Mouse (Mus musculus): ENCODE data around the gene Ccnjl. TPM values are rescaled to one million over a fixed set of nuclear protein-coding genes. Genes with fewer than 3 reads are reported as not detected.

Ccnjl gene
- polyA plus RNA-seq, 1 experiment: 7.9 TPM

GRCm38 (mm10) chr11:43577713-43578478 lies 49.3 kb downstream of the Ccnjl start:
- TF ChIP-seq POLR2A (IDR thresholded peaks at IDR 0.05; ENCODE audit: low read depth, low read length): no peak
- TF ChIP-seq CTCF (IDR thresholded peaks at IDR 0.05; ENCODE audit: extremely low read depth, insufficient read length, insufficient replicate concordance, low read depth, low read length): no peak

DNA sequence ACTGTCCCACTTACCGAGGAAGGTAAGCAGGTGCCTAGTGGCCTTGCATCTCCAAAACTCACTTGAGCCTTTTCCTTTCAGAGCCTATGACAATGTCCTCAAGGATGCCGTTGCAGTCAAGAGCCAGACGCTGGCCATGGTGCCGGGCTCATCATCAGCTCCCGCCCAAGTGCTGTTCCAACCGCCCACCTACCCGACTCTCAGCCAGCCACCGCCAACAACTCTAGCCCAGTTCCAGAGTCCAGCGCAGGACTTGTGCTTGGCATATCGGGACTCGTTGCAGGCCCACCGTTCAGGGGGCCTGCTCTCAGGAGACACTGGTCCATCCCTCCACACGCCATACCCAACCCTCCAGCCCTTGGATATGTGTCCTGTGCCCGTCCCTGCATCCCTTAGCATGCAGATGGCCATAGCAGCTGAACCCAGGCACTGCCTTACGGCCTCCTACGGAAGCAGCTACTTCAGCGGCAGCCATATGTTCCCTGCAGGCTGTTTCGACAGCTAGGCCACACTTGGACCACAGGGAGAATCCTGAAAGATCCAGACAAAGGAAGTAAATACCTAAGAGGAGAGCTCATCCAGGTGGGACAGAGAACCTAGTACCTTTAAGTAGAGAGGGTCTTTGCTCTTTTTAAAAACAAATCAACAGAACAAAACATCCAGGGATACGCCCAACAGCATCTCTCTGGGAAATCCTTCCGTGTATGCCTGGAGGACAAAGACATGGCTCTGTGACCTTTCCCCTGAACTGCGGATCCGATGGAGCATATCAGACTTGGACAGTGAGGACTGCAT lies 56.8 kb downstream of the Ccnjl start:
- peaks cover 21% of the 10 kb centered on the region for H3K36me3 ChIP-seq (ENCODE audit: control insufficient read depth, insufficient read depth, low read length)
- no peaks in the 10 kb centered on the region for H3K4me1 ChIP-seq (ENCODE audit: control insufficient read depth, insufficient read depth, insufficient read length, low read length)
- H3K4me3 ChIP-seq (ENCODE audit: low read depth, low read length): no peak overlapping the region
- no peak overlapping the region for H3K27ac ChIP-seq (ENCODE audit: insufficient read depth, low read depth, low read length)
- no peaks in the 10 kb centered on the region for H3K27me3 ChIP-seq (ENCODE audit: control insufficient read depth, insufficient read depth, low read length)
- no peak for TF ChIP-seq POLR2A (IDR thresholded peaks at IDR 0.05; ENCODE audit: low read depth, low read length)
- TF ChIP-seq CTCF (IDR thresholded peaks at IDR 0.05; ENCODE audit: extremely low read depth, insufficient read length, insufficient replicate concordance, low read depth, low read length): no peak
- 92% methylated on average over 22 of the region's 22 CpGs for WGBS

More at GRCm38 (mm10) chr11:43577713-43578478, 49.3 kb downstream of the Ccnjl start:
- 82% methylated on average over 11 of the region's 11 CpGs for WGBS
- no peaks in the 10 kb centered on the region for H3K4me1 ChIP-seq (ENCODE audit: control insufficient read depth, insufficient read depth, insufficient read length, low read length)
- no peak overlapping the region for H3K27ac ChIP-seq (ENCODE audit: insufficient read depth, low read depth, low read length)
- H3K27me3 ChIP-seq (ENCODE audit: control insufficient read depth, insufficient read depth, low read length): no peaks in the 10 kb centered on the region
- H3K4me3 ChIP-seq (ENCODE audit: low read depth, low read length): no peak overlapping the region
- H3K36me3 ChIP-seq (ENCODE audit: control insufficient read depth, insufficient read depth, low read length): peaks cover 4% of the 10 kb centered on the region; the same call in 1 of the 2 replicates

DNA sequence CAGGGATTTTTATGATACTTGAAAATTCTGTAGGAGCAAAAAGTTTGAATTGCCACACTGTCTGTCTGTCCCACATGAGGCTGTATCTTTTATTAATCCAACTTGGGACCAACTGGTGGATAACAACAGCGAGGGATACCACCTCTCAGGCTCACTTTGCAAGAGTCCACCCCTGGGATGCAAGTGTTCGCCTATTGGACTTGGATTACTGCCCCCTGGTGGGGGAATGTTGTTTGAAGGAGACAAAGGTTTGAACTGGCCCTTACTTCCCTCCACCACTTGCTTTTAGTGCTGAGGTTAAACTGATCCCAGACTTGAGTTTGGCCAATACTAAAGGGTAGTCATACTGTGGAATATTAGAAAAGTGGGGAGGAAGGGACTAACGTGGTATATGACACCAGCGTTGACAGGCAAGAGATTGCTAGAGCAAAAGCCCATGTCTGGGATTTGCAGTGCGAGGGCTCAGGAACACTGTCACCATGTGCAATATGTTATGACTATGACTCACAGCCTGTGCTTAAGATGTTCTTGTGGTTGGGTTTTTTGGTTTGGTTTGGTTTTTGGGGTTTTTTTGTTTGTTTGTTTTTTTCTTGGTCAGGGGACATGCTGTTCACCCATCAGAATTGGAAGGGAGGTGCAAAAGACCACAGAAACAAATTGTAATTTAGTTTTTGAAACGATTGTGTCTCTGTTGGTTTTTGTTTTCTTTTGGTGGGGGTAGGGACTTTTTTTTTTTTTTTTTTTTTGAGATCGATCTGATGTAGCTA lies 57.9 kb downstream of the Ccnjl start, which contains the start of gene 4933415A04Rik:
4933415A04Rik (plus strand) TSS at position 717 of the 767 bp plus-strand sequence.
- Histone ChIP-seq H3K4me1 (ENCODE audit: control insufficient read depth, insufficient read depth, insufficient read length, low read length) (no peaks in the 10 kb centered on the region), H3K27me3 (ENCODE audit: control insufficient read depth, insufficient read depth, low read length) (no peaks in the 10 kb centered on the region), H3K4me3 (ENCODE audit: low read depth, low read length) (no peak within 1 kb of the TSS), H3K27ac (ENCODE audit: insufficient read depth, low read depth, low read length) (no peak within 1 kb of the TSS), H3K36me3 (ENCODE audit: control insufficient read depth, insufficient read depth, low read length) (peaks cover 19% of the 10 kb centered on the region)
- WGBS: 68% methylated on average over 7 of the region's 7 CpGs
- TF ChIP-seq POLR2A (IDR thresholded peaks at IDR 0.05; ENCODE audit: low read depth, low read length): no peak
- TF ChIP-seq CTCF (IDR thresholded peaks at IDR 0.05; ENCODE audit: extremely low read depth, insufficient read length, insufficient replicate concordance, low read depth, low read length): peak; percentile 72; the same call in 1 of the 2 replicates

DNA sequence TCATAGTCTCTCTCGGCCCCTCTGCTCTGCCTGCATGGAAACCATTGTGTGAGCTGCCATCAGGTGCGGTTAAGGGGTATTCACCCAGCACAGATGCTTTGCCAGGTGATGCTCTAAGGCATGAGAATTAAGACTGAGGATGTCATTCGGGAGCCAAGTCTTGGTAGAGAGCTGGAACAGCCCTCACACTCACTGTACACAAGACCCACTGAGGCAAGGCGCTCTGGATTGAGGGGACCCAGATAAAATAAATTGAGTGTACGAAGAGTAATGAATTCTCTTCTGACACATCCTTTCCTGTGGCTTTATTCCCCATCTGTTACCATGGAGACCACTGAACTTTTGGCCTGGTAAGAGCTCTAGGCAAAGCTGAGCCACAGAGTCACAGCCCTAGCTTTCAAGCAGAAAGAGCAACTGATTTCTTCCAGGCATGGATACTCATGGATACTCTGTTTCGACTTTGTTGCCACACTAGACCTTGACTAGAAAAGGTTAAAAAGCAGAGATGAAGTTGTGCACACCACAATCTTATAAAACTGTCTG lies 61.0 kb downstream of the Ccnjl start:
- 72% methylated on average over 6 of the region's 6 CpGs for WGBS
- no peak overlapping the region for H3K4me3 ChIP-seq (ENCODE audit: low read depth, low read length)
- no peak overlapping the region for H3K27ac ChIP-seq (ENCODE audit: insufficient read depth, low read depth, low read length)
- TF ChIP-seq CTCF (IDR thresholded peaks at IDR 0.05; ENCODE audit: extremely low read depth, insufficient read length, insufficient replicate concordance, low read depth, low read length) (no peak), POLR2A (IDR thresholded peaks at IDR 0.05; ENCODE audit: low read depth, low read length) (no peak)
- H3K36me3 ChIP-seq (ENCODE audit: control insufficient read depth, insufficient read depth, low read length): peaks cover 12% of the 10 kb centered on the region
- no peaks in the 10 kb centered on the region for H3K4me1 ChIP-seq (ENCODE audit: control insufficient read depth, insufficient read depth, insufficient read length, low read length)
- H3K27me3 ChIP-seq (ENCODE audit: control insufficient read depth, insufficient read depth, low read length): no peaks in the 10 kb centered on the region

DNA sequence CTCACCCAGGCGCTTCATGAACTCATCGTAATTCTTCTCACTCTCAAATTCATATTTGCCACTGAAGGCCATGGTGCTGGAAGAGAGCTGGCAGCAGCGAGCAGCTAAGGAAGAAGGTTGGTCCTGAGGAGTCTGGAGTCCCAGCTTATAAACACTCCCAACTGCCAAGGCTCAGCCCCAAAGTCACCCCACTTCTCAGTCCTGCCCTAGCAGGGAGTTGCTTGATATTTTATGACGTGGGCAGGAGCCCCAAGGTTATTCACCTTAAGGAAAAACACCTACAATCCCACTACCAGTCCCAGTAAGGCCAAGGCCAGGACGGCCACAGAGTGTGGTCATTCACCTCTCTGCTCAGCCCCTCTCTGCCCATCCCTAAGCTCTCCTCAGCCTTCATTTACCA lies 72.9 kb downstream of the Ccnjl start, which contains the start of gene Fabp6:
Fabp6 (minus strand) TSS at position 101 of the 400 bp plus-strand sequence.
- no peaks in the 10 kb centered on the region for H3K36me3 ChIP-seq (ENCODE audit: control insufficient read depth, insufficient read depth, low read length)
- WGBS: 86% methylated on average over 5 of the region's 5 CpGs
- no peak; the same call in 1 of the 2 replicates for TF ChIP-seq POLR2A (IDR thresholded peaks at IDR 0.05; ENCODE audit: low read depth, low read length)
- TF ChIP-seq CTCF (IDR thresholded peaks at IDR 0.05; ENCODE audit: extremely low read depth, insufficient read length, insufficient replicate concordance, low read depth, low read length): no peak

GRCm38 (mm10) chr11:43604207-43604606 lies 75.6 kb downstream of the Ccnjl start:
- no peak for TF ChIP-seq CTCF (IDR thresholded peaks at IDR 0.05; ENCODE audit: extremely low read depth, insufficient read length, insufficient replicate concordance, low read depth, low read length)
- TF ChIP-seq POLR2A (IDR thresholded peaks at IDR 0.05; ENCODE audit: low read depth, low read length): no peak
- 68% methylated on average over 2 of the region's 2 CpGs for WGBS
- Histone ChIP-seq H3K36me3 (ENCODE audit: control insufficient read depth, insufficient read depth, low read length) (no peaks in the 10 kb centered on the region), H3K27me3 (ENCODE audit: control insufficient read depth, insufficient read depth, low read length) (no peaks in the 10 kb centered on the region), H3K27ac (ENCODE audit: insufficient read depth, low read depth, low read length) (no peak overlapping the region), H3K4me1 (ENCODE audit: control insufficient read depth, insufficient read depth, insufficient read length, low read length) (no peaks in the 10 kb centered on the region), H3K4me3 (ENCODE audit: low read depth, low read length) (no peak overlapping the region)

More for the DNA sequence above, 72.9 kb downstream of the Ccnjl start, which contains the start of gene Fabp6:
- no peaks in the 10 kb centered on the region for H3K27me3 ChIP-seq (ENCODE audit: control insufficient read depth, insufficient read depth, low read length)
- no peak within 1 kb of the TSS for H3K4me3 ChIP-seq (ENCODE audit: low read depth, low read length)
- H3K27ac ChIP-seq (ENCODE audit: insufficient read depth, low read depth, low read length): no peak within 1 kb of the TSS; the same call in 1 of the 2 replicates
- H3K4me1 ChIP-seq (ENCODE audit: control insufficient read depth, insufficient read depth, insufficient read length, low read length): no peaks in the 10 kb centered on the region
